Mouse (Mus musculus): Measurements from ENCODE around the gene Mycl. TPM values are rescaled to one million over a fixed set of nuclear protein-coding genes. Genes with fewer than 3 reads are reported as not detected.

Gene Mycl
- polyA plus RNA-seq, 1 experiment = 7.1 TPM

DNA sequence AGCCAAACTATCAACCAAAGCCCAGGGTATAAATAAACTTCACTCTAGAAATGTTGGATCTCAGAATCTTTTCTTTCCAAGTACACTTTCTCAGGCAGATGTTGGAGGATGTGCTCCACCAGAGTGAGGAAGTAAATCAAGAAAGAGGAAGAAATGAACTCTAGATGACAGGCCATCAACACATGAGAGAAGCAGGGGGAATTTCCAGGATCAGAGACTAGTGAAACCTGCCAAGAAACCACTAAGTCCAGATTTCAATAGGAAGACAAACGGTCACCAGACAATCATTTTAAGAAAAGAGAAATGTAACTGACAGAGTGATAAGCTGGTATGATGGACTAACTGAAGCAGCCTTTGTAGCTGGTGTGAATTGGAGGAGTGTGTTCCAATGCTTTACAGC lies 4.3 kb upstream of the Mycl start:
- H3K27ac ChIP-seq (ENCODE audit: insufficient read depth, low read depth, low read length) = no peak overlapping the region
- no peak for TF ChIP-seq CTCF (IDR thresholded peaks at IDR 0.05; ENCODE audit: extremely low read depth, insufficient read length, insufficient replicate concordance, low read depth, low read length)
- TF ChIP-seq POLR2A (IDR thresholded peaks at IDR 0.05; ENCODE audit: low read depth, low read length) = no peak
- H3K4me1 ChIP-seq (ENCODE audit: control insufficient read depth, insufficient read depth, insufficient read length, low read length) = peaks cover 7% of the 10 kb centered on the region; the same call in 1 of the 2 replicates
- H3K27me3 ChIP-seq (ENCODE audit: control insufficient read depth, insufficient read depth, low read length) = peaks cover 3% of the 10 kb centered on the region; the same call in 1 of the 2 replicates
- H3K36me3 ChIP-seq (ENCODE audit: control insufficient read depth, insufficient read depth, low read length) = no peaks in the 10 kb centered on the region
- whole genome bisulfite sequencing = 26% methylated on average over 1 of the region's 1 CpGs
- H3K4me3 ChIP-seq (ENCODE audit: low read depth, low read length) = no peak overlapping the region

DNA sequence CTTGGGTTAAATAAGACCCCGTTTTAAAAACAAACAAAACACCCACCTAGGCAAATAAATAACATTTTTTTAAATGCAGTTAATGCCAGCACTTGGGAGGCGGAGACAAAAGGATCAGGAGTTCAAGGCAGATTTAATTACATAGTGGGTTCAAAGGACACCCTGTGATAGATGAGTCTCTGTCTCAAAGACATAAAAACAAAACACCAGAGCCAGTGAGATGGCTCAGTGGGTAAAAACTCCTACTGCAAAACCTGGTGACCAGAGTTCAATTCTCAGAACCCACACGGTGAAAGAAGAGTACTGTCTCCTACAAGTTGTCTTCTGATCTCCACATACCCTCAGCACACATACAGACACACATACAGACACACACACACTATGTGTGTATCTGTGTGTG lies 3.2 kb upstream of the Mycl start:
- TF ChIP-seq CTCF (IDR thresholded peaks at IDR 0.05; ENCODE audit: extremely low read depth, insufficient read length, insufficient replicate concordance, low read depth, low read length) (no peak), POLR2A (IDR thresholded peaks at IDR 0.05; ENCODE audit: low read depth, low read length) (no peak)
- peaks cover 3% of the 10 kb centered on the region; the same call in 1 of the 2 replicates for H3K27me3 ChIP-seq (ENCODE audit: control insufficient read depth, insufficient read depth, low read length)
- H3K27ac ChIP-seq (ENCODE audit: insufficient read depth, low read depth, low read length) = no peak overlapping the region
- H3K4me3 ChIP-seq (ENCODE audit: low read depth, low read length) = no peak overlapping the region
- 25% methylated on average over 3 of the region's 3 CpGs for WGBS
- peaks cover 10% of the 10 kb centered on the region; the same call in 1 of the 2 replicates for H3K4me1 ChIP-seq (ENCODE audit: control insufficient read depth, insufficient read depth, insufficient read length, low read length)
- no peaks in the 10 kb centered on the region for H3K36me3 ChIP-seq (ENCODE audit: control insufficient read depth, insufficient read depth, low read length)

DNA sequence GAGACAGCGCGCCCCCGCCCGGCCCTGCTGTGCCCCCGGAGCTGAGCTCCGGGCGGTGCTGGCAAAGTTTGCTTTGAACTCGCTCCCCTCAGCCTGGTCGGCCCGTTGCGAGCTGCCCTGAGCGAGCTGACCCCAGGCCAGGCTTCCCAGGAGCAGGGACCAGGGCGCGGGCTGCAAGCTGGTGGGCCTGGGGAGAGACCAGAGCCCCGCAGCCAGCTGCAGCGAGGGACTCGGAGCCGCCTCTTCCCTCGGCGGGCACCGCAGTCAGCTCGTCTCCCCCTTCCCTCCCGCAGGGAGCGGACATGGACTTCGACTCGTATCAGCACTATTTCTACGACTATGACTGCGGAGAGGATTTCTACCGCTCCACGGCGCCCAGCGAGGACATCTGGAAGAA lies 767 bp downstream of the Mycl start:
- TF ChIP-seq POLR2A (IDR thresholded peaks at IDR 0.05; ENCODE audit: low read depth, low read length) (no peak; the same call in 1 of the 2 replicates), CTCF (IDR thresholded peaks at IDR 0.05; ENCODE audit: extremely low read depth, insufficient read length, insufficient replicate concordance, low read depth, low read length) (no peak)
- WGBS = under 1% methylated on average over 30 of the region's 32 CpGs
- peaks cover 10% of the 10 kb centered on the region; the same call in 1 of the 2 replicates for H3K4me1 ChIP-seq (ENCODE audit: control insufficient read depth, insufficient read depth, insufficient read length, low read length)
- H3K4me3 ChIP-seq (ENCODE audit: low read depth, low read length) = peak overlapping the region; percentile 84
- peak overlapping the region; percentile 43 for H3K27ac ChIP-seq (ENCODE audit: insufficient read depth, low read depth, low read length)
- peaks cover 3% of the 10 kb centered on the region; the same call in 1 of the 2 replicates for H3K27me3 ChIP-seq (ENCODE audit: control insufficient read depth, insufficient read depth, low read length)
- peaks cover 1% of the 10 kb centered on the region; the same call in 1 of the 2 replicates for H3K36me3 ChIP-seq (ENCODE audit: control insufficient read depth, insufficient read depth, low read length)

DNA sequence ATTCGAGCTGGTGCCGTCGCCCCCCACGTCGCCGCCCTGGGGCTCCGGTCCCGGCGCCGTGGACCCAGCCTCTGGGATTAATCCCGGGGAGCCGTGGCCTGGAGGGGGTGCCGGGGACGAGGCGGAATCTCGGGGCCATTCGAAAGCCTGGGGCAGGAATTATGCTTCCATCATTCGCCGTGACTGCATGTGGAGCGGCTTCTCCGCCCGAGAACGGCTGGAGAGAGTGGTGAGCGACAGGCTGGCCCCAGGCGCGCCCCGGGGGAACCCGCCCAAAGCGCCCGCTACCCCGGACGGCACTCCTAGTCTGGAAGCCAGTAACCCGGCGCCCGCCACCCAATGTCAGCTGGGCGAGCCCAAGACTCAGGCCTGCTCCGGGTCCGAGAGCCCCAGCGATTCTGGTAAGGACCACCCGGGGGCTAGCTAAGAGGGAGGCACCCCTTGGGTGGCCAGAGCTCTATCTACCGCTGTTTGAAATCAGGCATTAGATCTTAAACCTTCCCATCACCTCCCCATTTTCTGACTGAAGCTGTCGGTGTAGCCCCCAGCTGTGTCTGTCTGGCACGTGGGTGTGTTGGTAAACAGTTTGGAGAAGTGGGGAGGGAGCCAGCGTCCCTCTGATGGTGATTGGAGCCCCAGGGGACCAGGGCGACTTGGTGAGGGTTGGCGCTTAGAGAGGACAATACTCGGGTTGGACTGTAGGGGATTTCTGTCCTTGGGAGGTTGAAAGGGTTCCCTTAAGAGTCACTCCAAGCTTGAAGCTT lies 1.3 kb downstream of the Mycl start:
- no peak for TF ChIP-seq CTCF (IDR thresholded peaks at IDR 0.05; ENCODE audit: extremely low read depth, insufficient read length, insufficient replicate concordance, low read depth, low read length)
- H3K36me3 ChIP-seq (ENCODE audit: control insufficient read depth, insufficient read depth, low read length) = peaks cover 1% of the 10 kb centered on the region; the same call in 1 of the 2 replicates
- H3K27me3 ChIP-seq (ENCODE audit: control insufficient read depth, insufficient read depth, low read length) = peaks cover 3% of the 10 kb centered on the region; the same call in 1 of the 2 replicates
- peak overlapping the region; percentile 84 for H3K4me3 ChIP-seq (ENCODE audit: low read depth, low read length)
- peaks cover 6% of the 10 kb centered on the region; the same call in 1 of the 2 replicates for H3K4me1 ChIP-seq (ENCODE audit: control insufficient read depth, insufficient read depth, insufficient read length, low read length)
- WGBS = under 1% methylated on average over 47 of the region's 47 CpGs
- H3K27ac ChIP-seq (ENCODE audit: insufficient read depth, low read depth, low read length) = no peak overlapping the region

DNA sequence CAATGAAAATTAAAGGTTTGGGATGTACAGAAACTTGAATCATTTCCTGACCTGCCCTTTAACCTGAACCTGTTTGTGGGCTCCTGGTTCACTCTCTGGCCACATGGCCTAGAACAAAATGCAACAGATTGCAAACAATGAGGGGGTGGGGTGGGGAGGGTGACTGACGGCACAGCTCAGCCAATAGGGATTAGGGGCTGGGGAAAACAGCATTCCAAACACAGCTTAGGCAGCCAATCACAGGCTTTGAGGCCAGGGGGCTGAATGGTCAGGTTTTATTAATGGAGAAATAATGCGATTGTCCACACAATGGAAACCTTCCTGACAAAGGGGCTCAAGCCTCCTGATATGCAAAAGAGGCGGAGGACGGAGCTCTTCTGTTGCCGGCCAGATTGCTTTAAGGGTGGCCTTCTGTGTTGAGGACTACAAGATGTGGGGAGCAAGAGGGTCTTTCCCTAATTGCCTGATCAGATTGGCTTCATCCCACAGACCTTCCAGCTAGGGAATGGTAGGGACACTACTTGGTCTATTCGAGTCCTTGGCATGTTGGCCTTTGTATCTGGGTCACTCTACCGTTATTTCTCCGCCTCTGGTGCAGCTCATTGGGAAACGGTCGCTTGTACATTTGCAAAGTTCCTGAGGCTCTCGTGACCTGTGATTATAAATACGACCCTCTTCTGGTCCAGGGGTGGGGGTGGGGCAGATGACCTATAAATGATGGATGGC lies 3.2 kb downstream of the Mycl start:
- Histone ChIP-seq H3K36me3 (ENCODE audit: control insufficient read depth, insufficient read depth, low read length) (peaks cover 1% of the 10 kb centered on the region; the same call in 1 of the 2 replicates), H3K27ac (ENCODE audit: insufficient read depth, low read depth, low read length) (no peak overlapping the region), H3K4me3 (ENCODE audit: low read depth, low read length) (no peak overlapping the region), H3K27me3 (ENCODE audit: control insufficient read depth, insufficient read depth, low read length) (peaks cover 3% of the 10 kb centered on the region; the same call in 1 of the 2 replicates), H3K4me1 (ENCODE audit: control insufficient read depth, insufficient read depth, insufficient read length, low read length) (0 out of 2 replicates have a peak, but pooled peaks cover 3% of the 10 kb centered on the region)
- no peak for TF ChIP-seq POLR2A (IDR thresholded peaks at IDR 0.05; ENCODE audit: low read depth, low read length)
- WGBS = 33% methylated on average over 12 of the region's 12 CpGs

DNA sequence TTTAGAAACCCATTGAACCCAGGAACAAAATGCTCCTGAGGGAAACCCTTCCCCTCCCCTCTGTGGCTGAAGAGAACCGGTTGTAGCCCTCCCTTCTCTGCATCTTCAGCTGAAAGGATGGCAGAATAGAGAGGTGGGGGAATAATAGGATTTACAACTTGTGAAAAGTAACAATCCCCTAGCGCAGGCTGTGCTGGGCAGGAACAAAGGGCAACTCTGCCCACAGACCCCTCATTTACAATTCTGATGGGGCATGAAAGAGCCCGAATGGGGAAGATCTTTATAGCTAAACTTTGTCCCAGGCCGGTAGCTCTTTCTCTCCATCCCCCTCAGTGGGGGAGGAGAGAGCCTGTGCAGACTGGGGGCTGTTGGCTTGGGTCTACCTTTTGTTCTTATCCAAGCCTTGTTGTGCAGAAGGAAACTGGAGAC lies 3.8 kb downstream of the Mycl start:
- Histone ChIP-seq H3K4me1 (ENCODE audit: control insufficient read depth, insufficient read depth, insufficient read length, low read length) (0 out of 2 replicates have a peak, but pooled peaks cover 3% of the 10 kb centered on the region), H3K27ac (ENCODE audit: insufficient read depth, low read depth, low read length) (no peak overlapping the region), H3K4me3 (ENCODE audit: low read depth, low read length) (no peak overlapping the region), H3K27me3 (ENCODE audit: control insufficient read depth, insufficient read depth, low read length) (peaks cover 3% of the 10 kb centered on the region; the same call in 1 of the 2 replicates), H3K36me3 (ENCODE audit: control insufficient read depth, insufficient read depth, low read length) (peaks cover 1% of the 10 kb centered on the region; the same call in 1 of the 2 replicates)
- WGBS = 53% methylated on average over 4 of the region's 4 CpGs
- TF ChIP-seq CTCF (IDR thresholded peaks at IDR 0.05; ENCODE audit: extremely low read depth, insufficient read length, insufficient replicate concordance, low read depth, low read length) (no peak), POLR2A (IDR thresholded peaks at IDR 0.05; ENCODE audit: low read depth, low read length) (no peak)

DNA sequence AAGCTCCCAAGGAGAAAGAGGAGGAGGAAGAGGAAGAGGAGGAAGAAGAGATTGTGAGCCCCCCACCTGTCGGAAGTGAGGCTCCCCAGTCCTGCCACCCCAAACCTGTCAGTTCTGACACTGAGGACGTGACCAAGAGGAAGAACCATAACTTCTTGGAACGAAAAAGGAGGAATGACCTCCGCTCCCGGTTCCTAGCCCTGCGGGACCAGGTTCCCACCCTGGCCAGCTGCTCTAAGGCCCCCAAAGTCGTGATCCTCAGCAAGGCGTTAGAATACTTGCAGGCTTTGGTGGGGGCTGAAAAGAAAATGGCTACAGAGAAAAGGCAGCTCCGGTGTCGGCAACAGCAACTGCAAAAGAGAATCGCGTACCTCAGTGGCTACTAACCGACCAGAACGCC lies 4.7 kb downstream of the Mycl start:
- H3K36me3 ChIP-seq (ENCODE audit: control insufficient read depth, insufficient read depth, low read length) = peaks cover 1% of the 10 kb centered on the region; the same call in 1 of the 2 replicates
- no peak overlapping the region for H3K27ac ChIP-seq (ENCODE audit: insufficient read depth, low read depth, low read length)
- H3K27me3 ChIP-seq (ENCODE audit: control insufficient read depth, insufficient read depth, low read length) = peaks cover 3% of the 10 kb centered on the region; the same call in 1 of the 2 replicates
- no peak overlapping the region for H3K4me3 ChIP-seq (ENCODE audit: low read depth, low read length)
- no peak for TF ChIP-seq CTCF (IDR thresholded peaks at IDR 0.05; ENCODE audit: extremely low read depth, insufficient read length, insufficient replicate concordance, low read depth, low read length)
- TF ChIP-seq POLR2A (IDR thresholded peaks at IDR 0.05; ENCODE audit: low read depth, low read length) = no peak
- H3K4me1 ChIP-seq (ENCODE audit: control insufficient read depth, insufficient read depth, insufficient read length, low read length) = 0 out of 2 replicates have a peak, but pooled peaks cover 3% of the 10 kb centered on the region
- 88% methylated on average over 14 of the region's 14 CpGs for WGBS
